Mouse (Mus musculus) midbrain, postnatal 0 days (tissue): Measurements from ENCODE around the gene Klhl9. TPM values are rescaled to one million over a fixed set of nuclear protein-coding genes. Genes with fewer than 3 reads are reported as not detected.

Experiments used
- ATAC-seq: fragments of 200-750 bp; cut with Nextera tagmentation; 2 replicates; pipeline ENCODE4 v1.8.0; 2017; ENCODE audit warnings: moderate number of reproducible peaks, mild to moderate bottlenecking, moderate TSS enrichment, moderate library complexity; ENCODE audit not compliant: low FRiP score
- DNase-seq: peaks from one replicate; pipeline ENCODE4 v3.0.0-alpha.2; 2015; ENCODE audit warnings: low spot score
- H3K27ac ChIP-seq: fragments of 300-500 bp; sonication (generic); 2 replicates; pipeline ENCODE4 v1.5.1; 2014; ENCODE audit warnings: low read depth, mild to moderate bottlenecking, low read length, mixed read lengths
- H3K27me3 ChIP-seq: fragments of 300-500 bp; sonication (generic); 2 replicates; pipeline ENCODE4 v1.6.1; 2014; ENCODE audit warnings: low read length, control low read depth, mixed read lengths; ENCODE audit not compliant: insufficient read depth
- H3K36me3 ChIP-seq: fragments of 300-500 bp; sonication (generic); 2 replicates; pipeline ENCODE4 v1.6.1; 2014; ENCODE audit warnings: low read length, control low read depth, mixed read lengths; ENCODE audit not compliant: insufficient read depth
- H3K4me1 ChIP-seq: fragments of 300-500 bp; sonication (generic); 2 replicates; pipeline ENCODE4 v1.6.1; 2014; ENCODE audit warnings: mild to moderate bottlenecking, control low read depth, antibody characterized with exemption, low read length, mixed read lengths; ENCODE audit not compliant: insufficient read depth
- H3K4me2 ChIP-seq: fragments of 300-500 bp; sonication (generic); 2 replicates; pipeline ENCODE4 v1.6.1; 2014; ENCODE audit warnings: low read depth, mild to moderate bottlenecking, low read length, mixed read lengths; ENCODE audit not compliant: poor library complexity, severe bottlenecking
- H3K4me3 ChIP-seq: fragments of 300-500 bp; sonication (generic); 2 replicates; pipeline ENCODE4 v1.5.1; 2014; ENCODE audit warnings: low read depth, mild to moderate bottlenecking, low read length, moderate library complexity
- H3K9ac ChIP-seq: fragments of 300-500 bp; sonication (generic); replicated peaks from 2 replicates; pipeline ENCODE4 v1.6.1; 2014; ENCODE audit warnings: mild to moderate bottlenecking, low read length, moderate library complexity, mixed read lengths; ENCODE audit not compliant: poor library complexity, severe bottlenecking
- H3K9me3 ChIP-seq: fragments of 300-500 bp; sonication (generic); 2 replicates; pipeline ENCODE4 v1.6.1; 2016; ENCODE audit warnings: low read length, control low read depth
- CTCF ChIP-seq: IDR thresholded peaks from 2 replicates; pipeline ENCODE4 v1.5.1; 2016; ENCODE audit warnings: antibody characterized with exemption, mild to moderate bottlenecking
- WGBS: fragments of 180-500 bp; shearing (Covaris S2); extraction: QIAGEN DNeasy Blood & Tissue Kit; methylation state at CpG from one replicate; pipeline ENCODE4 v1.1.7; 2014; 5-methylcytosine and 5-hydroxymethylcytosine counted together
- polyA plus RNA-seq: library from polyadenylated mRNA; unstranded; fragments of >200 nt; fragmentation: Nextera tagmentation; extraction: Ambion mirVana; gene quantifications from 2 replicates; pipeline ENCODE4 v1.2.1, GENCODE M21; 2015
- total RNA-seq: library from RNA; depleted of rRNA; stranded (reverse); fragments of >200 nt; gene quantifications from 2 replicates; pipeline ENCODE4 v1.2.3, GENCODE M21; 2014

Klhl9 gene
- total and polyA plus RNA-seq, 2 experiments from 2014 or later, result 82.5 to 148 TPM

DNA sequence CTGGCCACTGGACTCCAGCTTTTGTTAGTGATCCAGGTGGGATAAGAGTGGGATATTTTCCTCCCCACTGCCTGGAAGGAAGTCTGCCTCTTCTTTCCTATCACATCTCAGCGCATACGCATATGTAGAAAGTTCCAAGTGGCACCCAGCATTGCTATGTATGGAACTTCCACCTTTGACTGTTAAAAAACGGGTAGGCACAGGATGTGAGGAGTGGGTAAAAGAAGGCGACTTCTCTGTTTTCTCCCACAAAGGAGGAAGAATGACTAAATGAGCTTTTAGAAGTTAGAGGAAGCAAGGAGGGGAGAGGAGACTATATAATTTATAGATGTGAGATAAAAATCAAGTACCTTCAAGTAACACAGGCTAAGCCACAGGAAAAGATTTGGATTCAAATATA, 19.2 kb upstream of the Klhl9 start:
- Histone ChIP-seq H3K4me3 (no peak overlapping the region), H3K9ac (no peak overlapping the region), H3K36me3 (no peaks in the 10 kb centered on the region), H3K27me3 (no peaks in the 10 kb centered on the region), H3K4me2 (no peak overlapping the region), H3K9me3 (no peaks in the 10 kb centered on the region), H3K27ac (no peak overlapping the region), H3K4me1 (no peaks in the 10 kb centered on the region)
- no peak for TF ChIP-seq CTCF
- DNase-seq, result no peak
- no peak for ATAC-seq
- 84% methylated on average over 4 of the region's 4 CpGs for WGBS

DNA sequence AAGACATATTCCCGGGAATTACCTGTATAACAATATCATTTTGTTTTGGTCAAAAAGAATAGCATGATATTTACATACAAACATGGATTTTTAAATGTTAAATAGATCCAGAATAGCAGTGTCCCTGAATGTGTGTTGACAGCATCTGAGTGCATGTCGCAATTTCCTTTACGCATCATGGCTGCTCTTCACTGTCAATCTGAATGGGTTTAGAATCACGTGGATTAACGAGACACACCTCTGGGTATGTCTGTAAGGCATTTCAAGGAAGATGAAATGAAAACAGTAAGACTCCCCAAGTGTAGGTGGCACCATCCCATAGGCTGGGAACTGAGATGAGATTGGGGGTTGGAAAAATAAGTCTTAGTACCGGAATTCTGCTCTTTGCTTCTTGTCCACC, 16.8 kb upstream of the Klhl9 start:
- TF ChIP-seq CTCF, result no peak
- Histone ChIP-seq H3K4me1 (no peaks in the 10 kb centered on the region), H3K4me2 (no peak overlapping the region), H3K4me3 (no peak overlapping the region), H3K9ac (no peak overlapping the region), H3K27me3 (no peaks in the 10 kb centered on the region), H3K27ac (no peak overlapping the region), H3K9me3 (no peaks in the 10 kb centered on the region), H3K36me3 (no peaks in the 10 kb centered on the region)
- WGBS, result 90% methylated on average over 6 of the region's 6 CpGs
- ATAC-seq, result no peak
- no peak for DNase-seq

DNA sequence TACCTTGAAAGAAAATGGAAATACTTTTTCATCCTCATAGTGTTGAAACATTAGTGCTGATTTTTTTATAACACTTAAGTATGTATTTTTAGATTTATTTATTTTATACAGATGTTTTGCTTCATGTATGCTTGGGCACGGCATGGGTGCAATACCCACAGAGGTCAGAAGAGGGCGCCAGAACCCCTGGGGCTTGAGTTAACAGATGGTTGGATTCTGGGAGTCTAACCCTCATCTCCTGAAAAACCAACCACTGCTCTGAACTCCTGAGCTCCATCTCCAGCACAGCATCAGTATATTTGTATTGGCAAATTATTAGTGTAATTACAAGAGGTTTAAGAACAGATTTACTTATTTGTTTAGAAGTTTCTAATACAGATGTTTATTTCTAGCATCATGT, 16.2 kb upstream of the Klhl9 start:
- ATAC-seq, result no peak
- Histone ChIP-seq H3K9ac (no peak overlapping the region), H3K4me2 (no peak overlapping the region), H3K4me3 (no peak overlapping the region), H3K27ac (no peak overlapping the region), H3K4me1 (no peaks in the 10 kb centered on the region), H3K36me3 (no peaks in the 10 kb centered on the region), H3K9me3 (no peaks in the 10 kb centered on the region), H3K27me3 (no peaks in the 10 kb centered on the region)
- peak; percentile 78 for TF ChIP-seq CTCF
- peak; percentile 43 for DNase-seq
- WGBS, result 2% methylated on average over 2 of the region's 2 CpGs

DNA sequence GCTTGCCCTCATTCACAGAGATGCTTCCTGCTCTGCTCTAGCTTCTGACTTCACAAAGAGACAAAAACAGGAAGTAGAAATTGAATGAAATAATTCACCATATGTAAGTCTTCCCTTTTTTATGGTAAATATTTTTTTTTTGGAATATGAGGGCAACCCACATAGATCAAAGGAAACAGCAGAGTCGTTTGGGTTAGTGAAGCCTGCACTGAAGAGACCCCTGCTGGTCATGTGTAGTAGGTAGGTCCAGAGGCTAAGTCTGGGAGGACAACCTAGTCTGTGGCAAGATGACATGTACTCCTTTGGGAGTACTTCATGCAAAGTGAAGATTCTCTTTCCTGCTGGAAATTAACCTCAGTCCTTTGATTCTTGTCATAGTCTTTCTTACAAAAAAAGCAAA, 5.1 kb upstream of the Klhl9 start:
- Histone ChIP-seq H3K9me3 (no peaks in the 10 kb centered on the region), H3K36me3 (no peaks in the 10 kb centered on the region), H3K27ac (no peak overlapping the region), H3K9ac (no peak overlapping the region), H3K27me3 (no peaks in the 10 kb centered on the region), H3K4me2 (no peak overlapping the region), H3K4me3 (no peak overlapping the region), H3K4me1 (no peaks in the 10 kb centered on the region)
- peak; percentile 58 for TF ChIP-seq CTCF
- WGBS, result 4% methylated on average over 1 of the region's 1 CpGs
- ATAC-seq, result no peak
- peak; percentile 14 for DNase-seq

DNA sequence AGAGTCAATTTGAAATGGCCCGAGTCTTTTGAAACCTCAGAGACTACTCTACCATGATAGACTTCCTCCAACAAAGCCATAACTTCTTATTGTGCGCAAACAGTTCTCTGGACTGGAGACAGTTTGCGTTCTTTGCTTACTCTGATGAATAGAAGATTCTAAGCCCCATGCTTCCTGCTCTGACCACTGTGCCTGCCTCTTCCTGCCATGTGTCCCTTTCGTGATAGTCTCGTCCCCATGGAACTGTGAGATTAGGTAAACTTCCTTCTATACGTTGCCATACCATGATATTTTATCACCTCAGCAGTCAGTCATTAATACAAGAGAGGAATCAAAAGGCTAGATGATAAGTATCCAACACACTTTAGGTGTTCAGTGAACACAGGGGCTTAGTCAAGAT, 4.5 kb upstream of the Klhl9 start:
- no peak for DNase-seq
- no peaks in the 10 kb centered on the region for H3K27me3 ChIP-seq
- no peaks in the 10 kb centered on the region for H3K9me3 ChIP-seq
- H3K4me3 ChIP-seq, result no peak overlapping the region
- H3K9ac ChIP-seq, result no peak overlapping the region
- H3K27ac ChIP-seq, result no peak overlapping the region
- no peaks in the 10 kb centered on the region for H3K4me1 ChIP-seq
- no peak for ATAC-seq
- TF ChIP-seq CTCF, result no peak
- 85% methylated on average over 6 of the region's 6 CpGs for WGBS
- no peaks in the 10 kb centered on the region for H3K36me3 ChIP-seq
- H3K4me2 ChIP-seq, result no peak overlapping the region

DNA sequence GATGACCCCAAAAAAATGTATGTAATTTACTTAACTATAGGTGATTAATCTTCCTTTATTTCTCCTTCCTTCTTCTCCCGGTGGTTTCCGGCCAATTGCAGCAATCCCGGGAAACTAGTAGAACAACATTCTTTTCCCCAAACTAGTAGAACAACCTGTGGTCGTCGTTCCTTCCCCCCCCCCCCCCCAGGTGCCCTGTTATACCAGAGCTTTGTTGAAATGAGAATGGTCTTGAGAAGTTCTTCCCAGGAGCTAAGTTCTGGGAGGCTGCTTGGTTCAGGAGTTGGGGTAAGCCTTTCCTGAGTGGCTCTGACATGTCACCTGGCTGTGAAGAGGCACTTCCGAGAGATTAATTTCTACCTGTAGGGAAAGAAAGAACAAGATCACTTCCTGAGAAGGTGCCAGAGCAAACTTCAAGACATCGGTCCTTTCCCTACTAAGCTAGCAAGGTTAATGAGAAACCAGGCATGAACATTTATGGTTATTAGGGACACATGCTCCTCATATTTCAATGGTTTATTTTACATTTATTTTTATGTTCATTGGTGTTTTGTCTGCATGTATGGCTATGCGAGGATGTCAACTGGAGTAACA, 1.3 kb upstream of the Klhl9 start:
- 70% methylated on average over 8 of the region's 8 CpGs for WGBS
- no peak for TF ChIP-seq CTCF

More for the DNA sequence above, 1.3 kb upstream of the Klhl9 start:
- Histone ChIP-seq H3K4me2 (no peak overlapping the region), H3K27ac (no peak overlapping the region), H3K4me1 (peaks cover 13% of the 10 kb centered on the region), H3K27me3 (no peaks in the 10 kb centered on the region), H3K9ac (no peak overlapping the region), H3K36me3 (no peaks in the 10 kb centered on the region), H3K4me3 (no peak overlapping the region), H3K9me3 (no peaks in the 10 kb centered on the region)
- DNase-seq (no peak), ATAC-seq (no peak)
